Mouse (Mus musculus) spleen, adult 18-20 months (tissue): ENCODE results near the gene Sdccag8.

Experiments used
- DNase-seq, 2 experiments: peaks; one replicate each; pipeline ENCODE4 v3.0.0; 2022; ENCODE audit warnings: mixed read lengths in 2 of 2

The Sdccag8 gene

DNA sequence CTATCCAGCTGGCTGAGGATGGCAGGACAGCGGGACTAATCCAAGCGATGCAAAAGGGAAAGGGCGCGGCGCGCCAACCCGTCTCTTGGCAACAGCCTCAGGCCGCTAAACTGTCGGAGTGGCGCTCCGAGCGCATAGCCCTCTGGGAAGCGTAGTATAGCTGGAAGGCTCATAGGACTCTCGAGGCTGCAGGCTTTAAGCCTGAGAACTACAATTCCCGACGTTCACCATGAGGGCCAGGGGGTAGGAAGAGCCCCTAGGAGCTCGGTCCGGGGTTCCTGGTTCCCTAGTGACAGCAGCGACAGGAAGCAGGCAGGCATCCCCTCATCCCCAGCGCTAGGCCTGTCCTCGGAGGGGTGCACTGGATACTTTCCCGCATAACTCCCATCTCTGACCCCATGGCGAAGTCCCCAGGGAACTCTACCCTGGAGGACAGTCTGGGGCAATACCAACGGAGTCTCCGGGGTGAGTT, at the start of gene Sdccag8:
Sdccag8 (plus strand) TSS at position 70 of the 472 bp plus-strand sequence.
- peak; percentile 81 to 87 for DNase-seq

DNA sequence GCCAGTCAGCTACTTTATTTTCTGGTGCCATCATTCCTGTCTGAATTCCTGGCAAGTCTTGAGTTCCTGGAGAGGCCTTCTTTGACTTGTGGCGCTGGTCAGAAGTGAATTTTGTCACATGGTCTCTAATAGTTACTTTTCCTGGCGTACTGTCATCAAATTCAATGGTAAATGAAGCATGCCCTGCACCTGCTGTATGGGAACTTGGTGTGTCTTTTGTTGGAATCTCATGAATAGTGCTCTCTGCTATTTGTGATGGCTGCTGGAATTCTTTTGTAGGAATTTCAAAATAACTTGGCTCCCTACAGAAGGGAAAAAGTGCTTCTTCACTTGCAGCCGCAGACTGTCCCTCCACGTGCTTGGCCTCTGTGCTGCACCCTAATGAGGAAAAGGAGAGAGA, 39.9 kb upstream of the Sdccag8 start:
- no peak for DNase-seq

DNA sequence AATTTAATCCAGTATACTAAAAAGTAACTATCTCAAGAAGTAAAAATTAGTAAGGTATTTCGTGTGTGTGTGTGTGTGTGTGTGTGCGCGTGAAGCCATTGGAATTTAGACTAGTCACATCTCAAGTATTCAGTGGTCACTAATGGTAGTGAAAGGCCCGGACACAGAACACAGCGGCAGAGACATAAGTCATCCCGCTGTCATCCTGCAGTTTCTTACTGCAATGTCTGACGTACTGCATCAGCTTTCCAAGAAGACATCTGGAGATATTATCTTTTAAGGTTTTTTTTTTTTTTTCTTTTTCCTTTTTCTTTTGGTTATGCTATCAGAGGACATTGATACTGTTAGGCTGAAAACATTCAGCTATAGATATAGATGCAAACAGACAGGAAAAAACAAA, 25.1 kb upstream of the Sdccag8 start:
- DNase-seq, result no peak

DNA sequence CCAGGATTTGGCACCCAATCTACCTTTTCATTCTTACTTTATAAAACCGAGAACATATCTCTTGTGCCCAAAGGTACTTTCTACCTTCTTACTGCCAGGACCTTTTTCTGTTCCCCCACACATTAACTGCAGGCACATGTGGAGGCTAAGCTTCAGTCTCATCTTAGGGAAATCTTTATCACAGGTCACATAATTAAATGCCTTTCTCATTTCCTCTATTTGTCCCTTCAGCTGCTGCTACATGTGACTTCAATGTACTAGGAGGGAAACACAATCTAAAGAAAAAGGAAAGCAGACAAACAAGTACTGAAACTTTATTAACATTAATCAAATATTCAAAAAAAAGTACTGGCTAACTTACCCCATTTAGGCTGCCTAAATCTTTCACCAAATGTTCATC, 22.3 kb upstream of the Sdccag8 start:
- no peak for DNase-seq

DNA sequence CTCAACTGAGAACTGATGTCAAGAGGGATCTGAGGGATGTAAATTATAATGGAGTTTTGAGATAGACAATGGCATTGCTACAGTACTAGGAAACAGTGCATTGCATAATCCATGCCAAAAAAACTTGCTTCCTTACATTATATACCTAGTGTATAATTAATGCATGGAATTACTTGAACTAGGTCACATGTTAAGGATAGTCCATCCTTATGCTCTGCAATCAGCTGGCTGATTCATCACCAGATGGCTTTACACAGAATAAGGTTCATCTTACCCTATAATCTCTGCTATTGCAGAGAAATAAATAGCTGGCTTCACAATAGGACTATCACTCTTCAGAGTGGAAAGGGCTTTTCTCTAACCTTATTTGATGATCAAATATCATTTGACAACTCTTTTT, 15.8 kb upstream of the Sdccag8 start:
- DNase-seq, result no peak

DNA sequence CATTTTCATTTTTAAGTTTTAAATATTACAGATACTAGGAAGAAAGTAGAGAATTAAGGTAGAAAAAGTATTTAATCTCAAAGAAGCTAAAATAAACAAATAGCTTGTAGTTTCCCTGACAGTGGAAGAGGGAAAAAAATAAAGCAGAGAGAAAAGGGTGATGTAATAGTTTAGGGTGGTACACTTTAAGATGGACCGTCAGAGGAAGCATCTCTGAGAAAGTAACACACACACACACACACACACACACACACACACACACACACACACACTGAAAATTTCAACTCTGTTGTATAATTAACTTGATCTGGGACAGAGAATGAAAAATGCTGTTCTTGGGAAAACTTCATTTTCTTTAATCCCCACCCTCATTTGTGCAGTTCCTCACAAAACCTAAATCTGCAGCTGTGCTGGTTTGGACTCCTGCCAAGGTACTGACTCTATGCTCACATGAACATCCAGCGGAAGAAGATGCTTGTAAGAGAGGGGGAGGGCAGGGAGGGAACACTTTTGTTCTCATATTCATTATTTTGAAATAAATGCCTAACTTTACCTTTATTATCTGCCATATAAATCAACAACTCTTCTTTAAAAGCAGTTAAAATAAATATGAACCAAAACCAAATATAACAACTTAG, 13.6 kb upstream of the Sdccag8 start:
- peak; percentile 52 to 58 for DNase-seq

DNA sequence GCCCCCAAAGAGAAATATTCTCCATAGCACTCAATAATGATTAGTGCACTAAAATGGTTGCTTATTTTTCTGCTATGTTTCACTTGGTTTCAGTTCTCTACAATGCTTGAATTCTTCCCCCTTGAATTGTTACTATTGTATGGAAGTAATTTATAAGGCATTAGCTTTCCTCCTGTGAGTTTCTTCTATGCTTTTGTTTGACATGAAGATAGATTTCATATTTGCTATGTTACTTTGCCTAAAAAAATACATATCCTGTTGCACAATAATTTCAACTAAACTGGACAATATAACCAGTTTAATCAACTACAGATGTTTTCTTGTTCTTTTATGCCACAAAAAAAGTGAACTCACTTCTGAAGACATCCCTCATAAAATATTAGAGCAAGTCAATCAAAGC, 4.3 kb upstream of the Sdccag8 start:
- no peak for DNase-seq

DNA sequence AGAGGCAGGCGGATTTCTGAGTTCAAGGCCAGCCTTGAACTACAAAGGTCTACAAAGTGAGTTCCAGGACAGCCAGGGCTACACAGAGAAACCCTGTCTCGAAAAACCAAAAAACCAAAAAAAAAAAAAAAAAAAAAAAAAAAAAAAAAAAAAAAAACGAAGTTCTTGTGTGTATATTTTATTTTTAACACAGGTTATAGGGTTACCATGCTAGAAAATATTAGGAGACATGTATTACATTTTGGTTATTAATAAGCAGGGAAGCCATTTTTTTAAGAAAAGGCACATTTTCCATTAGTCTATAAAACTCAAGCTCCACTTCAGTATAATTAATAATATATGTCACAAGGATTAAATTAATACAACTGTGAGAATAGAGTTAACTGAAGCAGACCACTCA, 2.6 kb upstream of the Sdccag8 start:
- no peak for DNase-seq

DNA sequence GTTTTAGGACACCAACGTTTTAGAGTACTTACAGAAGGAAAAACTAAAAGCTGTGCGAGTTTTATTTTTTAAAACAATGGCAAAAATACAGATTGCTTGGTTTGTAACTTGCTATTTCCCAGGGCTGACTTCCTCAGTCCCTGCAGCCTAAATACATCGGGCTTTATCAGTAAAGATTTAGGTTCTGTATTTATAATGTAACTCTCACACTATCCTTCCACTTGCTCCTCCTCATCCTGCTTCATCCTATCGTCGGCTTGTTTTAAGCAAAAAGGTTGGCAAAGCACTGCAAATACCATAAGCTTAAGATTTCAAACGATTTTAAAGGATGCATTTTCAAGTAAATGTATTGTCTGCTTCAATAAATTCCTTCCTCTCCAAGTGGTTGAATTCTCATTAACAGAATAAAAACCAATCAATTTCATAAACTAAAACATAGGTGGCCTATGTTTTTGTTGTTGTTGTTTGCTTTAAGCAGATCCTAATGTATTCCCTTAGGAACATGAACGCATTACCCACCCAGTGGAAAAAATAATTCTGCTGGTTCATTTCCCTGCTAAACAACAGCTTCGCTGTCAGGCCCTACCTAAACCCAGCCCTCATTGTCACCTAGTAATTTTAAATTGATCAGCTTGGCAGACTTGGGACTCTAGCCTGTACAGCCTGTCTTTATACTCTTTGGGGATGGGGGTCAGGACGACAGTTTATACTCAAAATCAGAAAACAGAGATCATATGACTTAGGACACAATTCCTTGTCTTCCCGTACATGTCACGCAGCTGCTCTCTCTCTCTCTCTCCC, 1.8 kb upstream of the Sdccag8 start:
- no peak for DNase-seq

DNA sequence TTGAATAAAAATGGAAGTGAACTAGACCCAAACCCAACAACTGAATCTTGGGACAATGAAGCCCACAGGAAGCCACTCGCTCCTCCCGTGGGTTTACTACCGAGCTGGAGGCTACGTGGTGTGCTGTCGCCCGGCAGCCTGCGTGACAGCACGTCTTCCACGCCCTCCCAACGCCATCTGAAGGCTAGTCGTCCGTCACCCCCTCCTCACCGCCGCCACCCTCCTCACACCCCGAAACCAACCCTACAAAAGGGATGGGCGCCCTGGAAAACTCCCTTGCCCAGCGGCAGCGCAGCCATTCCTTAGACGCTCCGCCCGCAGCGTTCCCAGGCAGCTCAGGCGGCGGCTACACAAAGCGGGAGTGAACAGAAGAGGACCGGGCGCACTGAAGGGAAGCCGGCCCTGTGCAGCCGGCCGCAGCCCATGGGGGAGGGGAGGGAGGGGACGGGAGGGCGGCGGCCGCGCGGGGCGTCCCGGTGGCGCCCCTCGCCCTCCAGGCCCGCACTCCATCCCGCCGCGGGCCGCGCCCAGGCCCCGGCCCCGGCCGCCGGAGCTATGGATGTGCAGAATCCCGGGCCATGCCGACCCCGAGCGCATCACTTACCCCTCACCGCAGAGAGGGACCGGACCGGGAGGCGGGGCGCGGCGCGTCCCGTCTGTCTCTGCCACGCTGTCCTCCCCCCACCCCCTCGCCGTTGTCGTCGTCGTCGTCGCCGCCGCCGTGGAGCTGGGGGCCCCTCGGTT, 996 bp upstream of the Sdccag8 start:
- peak; percentile 52 to 53 for DNase-seq

DNA sequence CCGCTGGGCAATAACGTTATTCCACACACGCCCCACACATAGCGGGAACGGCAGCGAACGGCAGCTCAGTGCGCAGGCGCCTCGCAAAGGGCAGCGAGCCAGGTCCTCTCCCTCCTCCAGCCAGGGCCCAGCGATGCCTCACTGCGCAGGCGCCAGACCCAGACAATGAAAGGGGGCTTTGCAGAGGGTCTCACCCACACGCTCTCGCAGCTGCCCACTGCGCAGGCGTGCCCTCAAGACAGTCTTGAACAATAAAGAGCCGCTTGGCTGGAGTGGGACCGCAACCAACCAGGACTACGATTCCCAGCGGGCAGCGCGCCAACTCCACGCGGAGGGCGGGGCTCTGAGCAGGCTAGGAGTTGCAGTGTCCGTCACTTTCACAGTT, 432 bp upstream of the Sdccag8 start, which contains the start of gene Cep170:
Cep170 (minus strand) TSS at position 32 of the 385 bp plus-strand sequence.
- DNase-seq, result peak; percentile 85 to 93

DNA sequence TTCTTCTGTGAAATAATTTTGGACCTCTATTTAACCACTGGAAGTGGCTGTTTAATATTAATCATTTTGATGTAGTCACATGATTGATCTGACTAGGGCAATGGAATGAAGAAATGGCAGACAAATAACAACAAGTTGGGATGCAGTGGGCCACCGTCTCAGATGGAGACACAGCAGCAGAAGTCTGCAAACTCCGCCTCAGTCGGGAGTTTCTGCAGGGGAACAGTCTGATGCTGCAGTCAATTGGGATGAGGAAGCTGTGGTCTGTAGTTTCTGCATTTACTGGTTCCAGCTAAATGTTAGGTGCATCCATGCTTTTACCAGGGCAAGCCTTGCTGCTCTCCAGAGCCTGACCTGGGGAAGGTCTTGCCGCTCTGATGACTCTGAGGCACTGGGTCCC, 2.3 kb downstream of the Sdccag8 start:
- DNase-seq, result no peak

DNA sequence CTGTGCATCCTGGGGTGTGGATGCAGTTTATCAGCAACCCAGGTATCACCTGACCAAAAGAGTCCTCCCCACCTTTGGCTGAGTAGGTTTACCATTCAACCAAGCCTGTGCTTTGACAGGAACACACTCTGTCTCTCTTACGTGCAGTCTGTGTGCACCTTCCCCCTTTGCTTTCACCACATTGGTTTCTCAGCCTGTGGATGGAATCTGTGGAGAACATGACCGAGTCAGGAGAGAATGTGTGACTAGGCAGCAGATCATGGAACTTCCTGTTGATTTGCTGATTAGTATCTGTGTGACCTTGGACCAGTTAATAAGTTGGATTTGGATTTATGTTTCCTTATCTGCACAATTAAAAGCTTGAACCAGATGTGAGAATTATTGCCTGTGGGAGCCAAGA, 3.7 kb downstream of the Sdccag8 start:
- no peak for DNase-seq

DNA sequence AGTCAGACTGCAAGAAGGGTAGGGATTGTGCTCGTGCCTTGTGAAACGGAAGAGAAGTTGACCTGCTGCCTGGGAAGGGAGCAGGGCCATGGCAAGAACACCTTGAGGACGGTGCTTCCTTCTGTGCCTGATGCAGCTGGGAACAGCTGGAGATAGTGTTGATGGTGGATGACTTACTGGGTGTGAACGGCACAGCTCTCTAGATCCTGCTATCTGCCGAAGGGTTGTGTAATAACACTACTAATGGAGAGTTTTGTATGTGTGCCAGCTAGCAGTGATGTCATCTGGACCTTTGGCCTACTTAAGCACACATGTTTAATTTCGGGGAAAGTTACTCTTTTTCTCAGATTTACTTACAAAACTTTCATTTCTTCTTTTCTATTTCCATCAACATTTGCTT, 4.3 kb downstream of the Sdccag8 start:
- no peak for DNase-seq

DNA sequence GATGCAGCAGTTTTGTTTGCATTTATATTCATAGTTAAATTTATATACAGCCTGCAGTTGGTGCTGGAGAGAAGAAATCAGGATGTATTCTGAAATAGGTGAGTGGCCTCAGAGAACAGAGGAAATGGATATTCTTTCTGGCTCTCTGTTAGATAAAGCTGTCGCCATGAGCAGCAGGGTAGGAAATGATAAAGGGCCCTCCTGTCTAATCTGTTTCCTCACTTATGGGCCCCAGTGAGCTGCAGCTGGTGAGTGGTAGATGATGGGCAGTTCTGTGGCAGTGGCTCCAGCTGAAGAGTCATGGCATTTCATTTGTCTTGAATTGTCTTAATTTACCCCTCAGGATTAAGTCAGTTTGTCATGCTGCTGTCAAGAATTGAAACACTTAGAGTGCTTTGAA, 7.5 kb downstream of the Sdccag8 start:
- no peak for DNase-seq

DNA sequence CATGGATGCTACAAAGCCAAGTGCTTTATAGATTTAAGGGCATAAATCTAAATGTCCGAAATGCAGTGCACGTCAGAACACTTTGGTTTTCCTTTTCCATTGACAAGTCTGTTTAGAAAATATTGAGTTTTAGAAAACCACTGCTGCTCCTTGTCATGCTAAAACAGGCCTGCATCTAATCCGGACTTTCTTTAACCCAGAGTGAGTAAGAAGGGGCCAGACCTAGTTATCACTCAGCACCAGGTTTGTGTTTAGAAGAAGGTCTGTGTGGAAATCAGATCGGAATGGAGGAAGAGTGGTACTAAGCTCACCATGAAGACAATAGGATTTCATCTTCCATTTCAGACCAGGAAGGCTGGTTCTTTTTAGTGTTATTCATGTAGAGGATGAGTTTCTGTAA, 8.5 kb downstream of the Sdccag8 start:
- DNase-seq, result no peak

DNA sequence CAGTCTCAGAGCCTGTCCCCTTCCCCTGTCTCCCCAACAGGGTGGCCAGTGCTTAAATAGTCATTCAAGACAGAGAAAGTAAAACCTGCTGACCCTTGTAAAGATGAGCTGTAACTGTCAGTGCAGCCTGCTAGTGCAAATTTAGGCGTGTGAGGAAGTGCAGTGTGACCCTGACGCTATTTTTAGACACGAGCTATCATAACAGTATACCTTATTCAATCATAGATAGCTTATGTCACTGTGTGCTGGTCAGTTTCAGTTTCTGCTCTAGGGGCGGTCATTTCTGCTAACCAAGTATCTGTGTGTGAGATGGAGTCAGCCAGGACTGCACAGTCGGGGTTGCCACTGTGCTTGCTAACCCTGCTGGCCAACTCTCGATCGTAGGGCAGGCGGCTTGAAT, 9.4 kb downstream of the Sdccag8 start:
- DNase-seq, result no peak

DNA sequence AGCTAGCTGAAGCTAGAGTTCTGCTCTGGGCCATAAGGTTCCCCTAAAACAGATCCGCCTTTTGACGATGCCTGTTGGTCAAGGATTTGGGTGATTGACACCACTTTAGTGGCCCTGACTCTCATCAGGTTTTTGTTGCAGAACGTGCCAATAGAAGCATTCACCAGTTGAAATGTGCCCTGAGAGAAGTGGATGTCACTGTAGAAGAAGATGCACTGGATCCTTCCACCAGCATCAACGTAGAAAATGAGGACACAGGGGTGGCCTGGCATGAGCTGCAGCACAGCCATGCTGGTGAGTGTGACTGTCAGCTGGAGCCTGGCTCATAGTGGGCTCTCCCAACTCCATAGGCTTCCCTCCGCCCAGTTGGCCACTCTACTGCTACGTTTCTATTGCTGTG, 10.2 kb downstream of the Sdccag8 start:
- DNase-seq, result no peak

DNA sequence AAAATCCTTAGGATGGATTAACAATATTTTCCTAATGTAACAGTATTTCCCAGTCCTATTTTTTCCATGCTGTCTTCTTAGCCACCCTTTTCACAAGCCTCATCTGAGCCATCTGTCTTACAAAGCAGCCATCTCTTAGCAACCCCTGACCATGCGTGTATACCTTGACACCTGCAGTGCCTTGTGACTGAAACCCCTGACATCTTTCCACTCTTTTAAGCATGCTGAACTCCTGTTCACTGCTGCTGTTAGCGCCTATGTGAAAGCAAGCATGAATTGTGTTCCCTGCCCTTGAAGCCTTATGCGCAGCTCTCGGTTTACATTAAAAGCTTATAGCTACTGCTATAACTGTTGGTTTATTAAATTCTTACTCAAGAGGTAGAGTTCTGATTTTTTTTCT, 10.6 kb downstream of the Sdccag8 start:
- DNase-seq, result no peak

DNA sequence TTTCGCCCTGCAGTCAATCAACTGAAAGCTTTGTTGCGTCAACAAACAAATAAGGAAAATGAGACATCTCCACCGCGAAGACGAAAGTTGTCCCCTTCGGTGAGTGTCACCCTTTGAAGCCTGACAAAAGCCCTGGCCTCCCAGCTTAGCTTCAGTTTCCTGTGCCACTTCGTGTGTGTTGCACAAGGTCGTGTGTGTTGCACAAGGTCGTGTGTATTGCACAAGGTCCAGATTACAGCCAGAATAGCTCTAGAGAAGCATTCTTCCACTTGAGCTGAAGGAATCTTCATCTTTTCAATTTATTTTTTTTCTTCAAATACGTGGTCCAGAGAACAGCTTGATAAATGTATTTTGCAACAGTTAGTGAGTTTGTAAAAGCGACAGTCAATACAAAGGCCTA, 11.7 kb downstream of the Sdccag8 start:
- no peak for DNase-seq

DNA sequence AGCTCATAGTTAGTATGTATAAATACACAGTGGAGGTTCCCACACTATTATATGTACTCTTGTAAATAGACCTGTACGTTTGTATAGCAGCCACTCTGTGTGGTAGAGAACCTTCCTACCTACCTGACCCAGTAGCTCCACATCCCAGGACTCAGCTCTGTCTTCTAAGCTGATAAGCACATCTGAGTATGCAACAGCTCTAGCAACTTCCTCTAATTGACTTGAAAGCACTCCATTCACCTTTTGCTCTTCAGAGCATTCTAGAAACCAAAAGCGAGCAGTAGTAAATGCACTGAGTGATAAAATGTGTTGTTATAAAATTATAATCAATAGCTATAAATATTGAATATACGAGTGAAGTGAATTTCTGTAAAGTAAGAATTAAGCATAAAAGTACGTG, 12.5 kb downstream of the Sdccag8 start:
- DNase-seq, result no peak

DNA sequence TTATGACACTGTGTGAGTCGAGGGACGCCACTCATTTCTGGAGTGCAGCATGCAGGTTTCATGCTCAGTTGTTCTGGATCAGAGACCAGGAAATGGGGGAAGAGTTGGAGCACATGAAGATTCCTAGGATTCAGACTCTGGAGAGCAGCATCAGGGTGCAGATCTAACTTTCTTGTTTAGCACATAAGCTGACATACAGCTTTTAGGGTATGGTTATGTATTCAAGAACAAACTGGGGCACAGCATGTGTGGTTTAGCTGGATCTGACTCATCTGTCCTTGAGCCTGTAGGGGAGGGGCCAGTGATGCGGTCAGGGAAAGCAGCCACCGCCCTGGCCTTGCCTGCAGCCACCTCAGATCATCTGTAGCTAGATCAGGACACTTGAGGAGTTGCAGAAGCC, 12.9 kb downstream of the Sdccag8 start:
- no peak for DNase-seq

DNA sequence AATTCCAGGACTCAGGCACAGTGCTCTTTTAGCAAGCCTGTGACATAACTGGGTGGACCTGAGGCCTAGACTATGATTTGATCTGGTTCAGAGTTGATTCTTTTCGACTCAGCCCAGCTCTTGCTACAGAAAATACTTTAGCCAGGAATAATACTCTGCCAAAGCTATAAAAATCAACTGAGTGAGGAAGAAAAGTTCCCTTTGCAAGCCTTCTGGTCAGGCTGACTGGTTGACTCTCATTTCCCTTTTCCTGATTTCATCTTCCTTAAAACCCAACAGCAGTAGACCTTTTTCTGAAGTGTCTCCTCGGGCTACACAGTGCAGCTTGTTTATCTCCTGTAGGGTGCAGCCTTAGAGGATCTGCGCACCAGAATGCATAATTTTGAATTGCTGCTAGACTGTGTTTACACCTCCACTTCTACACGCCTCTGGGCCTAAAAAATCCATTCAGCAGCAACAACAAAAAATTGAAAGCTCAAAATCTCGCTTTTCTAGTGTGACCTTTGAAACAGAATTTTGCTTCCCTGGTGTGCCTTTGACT, 13.6 kb downstream of the Sdccag8 start:
- no peak for DNase-seq

DNA sequence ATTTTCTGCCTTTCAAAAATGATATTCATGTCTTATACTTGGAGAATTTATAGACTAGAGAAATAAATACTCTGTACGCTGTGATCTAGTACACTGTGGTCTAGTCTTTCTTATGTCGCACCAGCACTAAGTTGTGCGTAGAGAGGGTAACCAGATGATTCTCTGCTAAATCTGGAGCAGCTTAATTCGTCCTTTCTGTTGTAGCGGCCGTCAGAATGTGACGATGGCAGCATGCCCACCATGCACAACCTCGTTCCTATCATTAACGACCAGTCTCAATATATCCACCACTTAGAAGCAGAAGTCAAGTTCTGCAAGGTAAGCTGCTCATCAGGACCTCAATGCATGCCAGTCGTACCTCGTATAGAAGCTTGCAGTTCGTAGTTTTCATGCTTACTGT, 14.2 kb downstream of the Sdccag8 start:
- DNase-seq, result no peak
